Mouse (Mus musculus): Measurements from ENCODE around the gene Hsd17b2. TPM values are rescaled to one million over a fixed set of nuclear protein-coding genes. Genes with fewer than 3 reads are reported as not detected.

Gene Hsd17b2
- total and polyA plus RNA-seq, 3 experiments = not detected

DNA sequence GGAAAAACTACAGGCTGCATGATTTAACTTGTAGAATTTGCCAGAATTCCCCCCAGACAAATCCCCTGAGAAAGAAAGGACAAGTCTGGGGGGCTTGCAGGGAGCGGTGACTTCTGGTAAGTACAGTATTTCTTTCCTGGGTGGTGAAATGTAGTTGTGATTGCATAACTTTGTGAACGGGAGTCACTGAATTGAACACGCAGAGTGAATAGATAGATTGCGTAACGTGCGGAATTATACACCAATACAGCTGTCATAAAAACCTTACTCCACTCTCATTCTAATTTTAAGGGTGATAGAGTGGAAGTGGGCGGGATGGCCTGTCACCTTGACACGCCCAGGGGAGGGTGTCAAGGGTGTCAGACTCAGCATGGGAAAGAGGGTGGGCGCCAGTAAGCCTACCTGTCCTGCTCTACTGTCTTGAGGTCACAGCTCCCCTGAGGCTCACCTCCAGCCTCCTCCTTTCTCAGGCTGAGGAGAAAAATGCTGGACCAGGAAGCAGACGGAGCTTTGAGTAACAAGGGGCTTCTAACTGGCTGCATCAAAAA, 17.7 kb upstream of the Hsd17b2 start:
- Histone ChIP-seq H3K36me3 (ENCODE audit: control insufficient read depth, insufficient read depth, low read length) (no peaks in the 10 kb centered on the region), H3K4me1 (ENCODE audit: control insufficient read depth, insufficient read depth, low read length) (no peaks in the 10 kb centered on the region), H3K27ac (no peak overlapping the region), H3K27me3 (ENCODE audit: control insufficient read depth, insufficient read depth, low read length) (no peaks in the 10 kb centered on the region), H3K79me2 (replicated peaks; ENCODE audit: control insufficient read depth, insufficient read depth, low read length) (no peaks in the 10 kb centered on the region), H3K9ac (ENCODE audit: low read depth, low read length) (no peak overlapping the region), H3K4me3 (no peak overlapping the region)
- intact Hi-C loops (cut with DNase I) = no loop called here
- no peak for TF ChIP-seq POLR2A (IDR thresholded peaks at IDR 0.05; ENCODE audit: insufficient read depth, low read depth, low read length)
- TF ChIP-seq CTCF (IDR thresholded peaks at IDR 0.05) = no peak
- no peak for TF ChIP-seq EP300 (IDR thresholded peaks at IDR 0.05; ENCODE audit: insufficient read depth, low read depth, low read length)
- 74% methylated on average over 10 of the region's 10 CpGs for WGBS
- no peak for DNase-seq

DNA sequence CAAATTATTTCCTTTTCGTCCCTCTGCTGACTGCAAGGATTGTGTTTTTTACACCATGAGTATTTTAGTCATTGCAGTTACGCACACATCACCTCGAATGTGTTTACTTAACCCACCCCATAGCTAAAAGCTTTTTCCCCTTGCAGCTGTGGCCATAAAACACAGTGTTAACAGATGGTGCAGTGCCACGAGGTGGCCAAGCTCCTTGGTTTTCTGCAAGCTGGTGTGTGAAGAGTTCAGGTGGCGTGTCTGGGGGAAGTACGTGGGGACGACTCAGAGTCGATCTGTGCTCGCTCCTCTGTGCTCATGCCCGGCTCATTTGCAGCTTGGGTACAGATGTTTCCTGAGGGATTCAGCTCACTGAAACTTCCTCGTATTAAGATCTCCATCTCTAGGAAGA, 17.2 kb upstream of the Hsd17b2 start:
- WGBS = 52% methylated on average over 11 of the region's 11 CpGs
- no peaks in the 10 kb centered on the region for H3K27me3 ChIP-seq (ENCODE audit: control insufficient read depth, insufficient read depth, low read length)
- H3K4me1 ChIP-seq (ENCODE audit: control insufficient read depth, insufficient read depth, low read length) = no peaks in the 10 kb centered on the region
- no peak overlapping the region for H3K9ac ChIP-seq (ENCODE audit: low read depth, low read length)
- TF ChIP-seq EP300 (IDR thresholded peaks at IDR 0.05; ENCODE audit: insufficient read depth, low read depth, low read length) (no peak), CTCF (IDR thresholded peaks at IDR 0.05) (no peak)
- intact Hi-C loops (cut with DNase I) = no loop called here
- no peak for DNase-seq
- H3K4me3 ChIP-seq = no peak overlapping the region
- H3K79me2 ChIP-seq (replicated peaks; ENCODE audit: control insufficient read depth, insufficient read depth, low read length) = no peaks in the 10 kb centered on the region
- no peaks in the 10 kb centered on the region for H3K36me3 ChIP-seq (ENCODE audit: control insufficient read depth, insufficient read depth, low read length)
- no peak overlapping the region for H3K27ac ChIP-seq

DNA sequence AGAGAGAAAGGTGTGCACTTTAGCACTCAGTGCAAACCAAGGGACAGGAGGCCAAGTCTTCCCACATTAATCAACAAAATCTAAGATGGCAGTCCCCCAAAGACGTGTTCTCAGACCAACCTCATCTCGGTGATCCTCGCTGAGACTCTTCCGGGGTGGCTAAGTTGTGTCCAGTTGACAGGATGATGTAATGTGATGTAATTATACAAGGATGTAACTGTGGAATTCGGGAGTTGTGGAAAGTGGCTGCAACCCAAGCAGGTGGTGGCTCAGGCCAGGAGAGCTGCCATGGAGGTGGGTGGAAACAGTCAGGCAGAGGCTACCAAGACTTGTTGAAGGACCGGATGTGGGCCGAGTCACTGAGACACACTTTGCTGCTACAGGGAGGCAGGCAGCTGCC, 13.8 kb upstream of the Hsd17b2 start:
- no peak overlapping the region for H3K27ac ChIP-seq
- TF ChIP-seq POLR2A (IDR thresholded peaks at IDR 0.05; ENCODE audit: insufficient read depth, low read depth, low read length) (no peak), CTCF (IDR thresholded peaks at IDR 0.05) (no peak), EP300 (IDR thresholded peaks at IDR 0.05; ENCODE audit: insufficient read depth, low read depth, low read length) (no peak)
- H3K9ac ChIP-seq (ENCODE audit: low read depth, low read length) = no peak overlapping the region
- no peaks in the 10 kb centered on the region for H3K27me3 ChIP-seq (ENCODE audit: control insufficient read depth, insufficient read depth, low read length)
- no peak overlapping the region for H3K4me3 ChIP-seq
- no peak for DNase-seq
- WGBS = 54% methylated on average over 7 of the region's 7 CpGs
- intact Hi-C loops (cut with DNase I) = no loop called here
- H3K4me1 ChIP-seq (ENCODE audit: control insufficient read depth, insufficient read depth, low read length) = no peaks in the 10 kb centered on the region
- no peaks in the 10 kb centered on the region for H3K79me2 ChIP-seq (replicated peaks; ENCODE audit: control insufficient read depth, insufficient read depth, low read length)
- no peaks in the 10 kb centered on the region for H3K36me3 ChIP-seq (ENCODE audit: control insufficient read depth, insufficient read depth, low read length)

DNA sequence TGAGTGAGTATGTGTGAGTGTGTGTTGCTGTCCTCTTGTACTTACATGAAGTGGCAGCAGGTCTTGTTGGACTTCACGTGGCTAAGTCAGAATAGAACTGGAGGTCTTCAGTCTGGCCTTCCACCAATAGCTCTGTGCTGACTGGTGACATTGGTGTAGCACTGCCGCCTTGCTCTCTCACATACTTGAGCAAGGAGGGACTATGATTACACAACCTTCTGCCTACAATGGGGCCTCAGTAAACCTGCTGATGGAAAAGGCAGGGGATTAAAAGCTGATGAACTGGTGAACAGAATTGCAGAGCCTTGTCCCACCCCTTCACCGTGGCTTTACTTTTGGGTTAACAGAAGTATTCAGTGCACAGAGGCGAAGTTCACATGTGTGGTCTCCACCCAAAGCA, 9.6 kb upstream of the Hsd17b2 start:
- TF ChIP-seq POLR2A (IDR thresholded peaks at IDR 0.05; ENCODE audit: insufficient read depth, low read depth, low read length) = no peak
- no peak for TF ChIP-seq EP300 (IDR thresholded peaks at IDR 0.05; ENCODE audit: insufficient read depth, low read depth, low read length)
- no peak for TF ChIP-seq CTCF (IDR thresholded peaks at IDR 0.05)
- DNase-seq = no peak
- no peak overlapping the region for H3K27ac ChIP-seq
- no peaks in the 10 kb centered on the region for H3K79me2 ChIP-seq (replicated peaks; ENCODE audit: control insufficient read depth, insufficient read depth, low read length)
- H3K4me3 ChIP-seq = no peak overlapping the region
- intact Hi-C loops (cut with DNase I) = loop anchor here (10.0 kb wide), 1 partner anchor 173 kb away; no protein-coding TSS in a partner anchor
- no peaks in the 10 kb centered on the region for H3K36me3 ChIP-seq (ENCODE audit: control insufficient read depth, insufficient read depth, low read length)
- H3K27me3 ChIP-seq (ENCODE audit: control insufficient read depth, insufficient read depth, low read length) = no peaks in the 10 kb centered on the region
- H3K9ac ChIP-seq (ENCODE audit: low read depth, low read length) = no peak overlapping the region
- 83% methylated on average over 4 of the region's 4 CpGs for WGBS
- no peaks in the 10 kb centered on the region for H3K4me1 ChIP-seq (ENCODE audit: control insufficient read depth, insufficient read depth, low read length)

DNA sequence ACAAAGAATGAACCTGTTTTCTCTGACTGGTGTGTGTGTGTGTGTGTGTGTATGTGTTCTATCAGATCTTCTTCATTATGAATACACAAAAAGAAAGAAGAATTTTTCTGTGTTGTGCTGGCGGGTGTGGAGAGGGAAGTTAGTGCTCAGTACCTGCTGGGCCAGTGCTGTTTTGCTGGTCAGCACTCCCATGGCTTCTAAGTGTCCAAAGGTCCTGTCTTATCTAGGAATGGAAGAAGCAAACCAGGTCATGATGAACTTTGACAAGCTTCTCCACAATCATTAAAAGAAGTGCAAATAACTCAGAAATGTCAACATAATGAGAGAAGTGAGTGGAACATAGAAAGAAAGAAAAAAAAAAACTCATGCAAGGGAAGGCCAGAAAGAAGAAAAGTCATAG, 6.1 kb upstream of the Hsd17b2 start:
- TF ChIP-seq EP300 (IDR thresholded peaks at IDR 0.05; ENCODE audit: insufficient read depth, low read depth, low read length) (no peak), POLR2A (IDR thresholded peaks at IDR 0.05; ENCODE audit: insufficient read depth, low read depth, low read length) (no peak), CTCF (IDR thresholded peaks at IDR 0.05) (no peak)
- intact Hi-C loops (cut with DNase I) = loop anchor here (10.0 kb wide), 1 partner anchor 169 kb away; no protein-coding TSS in a partner anchor

DNA sequence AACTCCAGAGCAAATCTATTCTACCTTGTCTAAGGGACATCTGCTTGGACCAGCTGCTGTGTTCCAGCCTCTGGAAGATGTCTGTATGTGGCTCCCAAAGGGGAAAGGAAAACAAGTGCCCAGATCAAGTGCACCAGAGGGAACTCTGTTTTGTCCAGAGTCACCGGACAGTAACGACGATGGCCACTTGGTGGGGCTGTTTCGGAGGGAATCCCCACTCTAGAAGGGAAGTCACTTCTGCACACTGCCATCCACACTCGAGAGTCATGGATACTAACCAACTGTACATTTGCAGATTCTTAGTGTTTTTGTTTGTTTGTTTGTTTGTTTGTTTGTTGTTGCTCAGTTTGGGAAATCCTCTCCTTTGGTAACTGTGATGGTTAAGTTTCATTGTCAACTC, 4.5 kb upstream of the Hsd17b2 start:
- WGBS = 30% methylated on average over 5 of the region's 5 CpGs

More for the DNA sequence above, 6.1 kb upstream of the Hsd17b2 start:
- Histone ChIP-seq H3K79me2 (replicated peaks; ENCODE audit: control insufficient read depth, insufficient read depth, low read length) (no peaks in the 10 kb centered on the region), H3K9ac (ENCODE audit: low read depth, low read length) (no peak overlapping the region), H3K4me1 (ENCODE audit: control insufficient read depth, insufficient read depth, low read length) (no peaks in the 10 kb centered on the region), H3K36me3 (ENCODE audit: control insufficient read depth, insufficient read depth, low read length) (no peaks in the 10 kb centered on the region), H3K4me3 (no peak overlapping the region), H3K27ac (no peak overlapping the region), H3K27me3 (ENCODE audit: control insufficient read depth, insufficient read depth, low read length) (no peaks in the 10 kb centered on the region)
- DNase-seq = no peak
- WGBS = 69% methylated on average over 1 of the region's 1 CpGs

More for the DNA sequence above, 4.5 kb upstream of the Hsd17b2 start:
- Histone ChIP-seq H3K79me2 (replicated peaks; ENCODE audit: control insufficient read depth, insufficient read depth, low read length) (no peaks in the 10 kb centered on the region), H3K36me3 (ENCODE audit: control insufficient read depth, insufficient read depth, low read length) (no peaks in the 10 kb centered on the region), H3K9ac (ENCODE audit: low read depth, low read length) (no peak overlapping the region), H3K27ac (no peak overlapping the region), H3K27me3 (ENCODE audit: control insufficient read depth, insufficient read depth, low read length) (no peaks in the 10 kb centered on the region), H3K4me1 (ENCODE audit: control insufficient read depth, insufficient read depth, low read length) (no peaks in the 10 kb centered on the region), H3K4me3 (no peak overlapping the region)
- TF ChIP-seq POLR2A (IDR thresholded peaks at IDR 0.05; ENCODE audit: insufficient read depth, low read depth, low read length) (no peak), CTCF (IDR thresholded peaks at IDR 0.05) (peak; percentile 67)
- intact Hi-C loops (cut with DNase I) = loop anchor here (10.0 kb wide), 1 partner anchor 168 kb away; no protein-coding TSS in a partner anchor
- peak in 1 of 2 experiments; percentile 37 for DNase-seq
